8 mouse cellular contexts compared by ENCODE assay signal in the genomic region with DNA sequence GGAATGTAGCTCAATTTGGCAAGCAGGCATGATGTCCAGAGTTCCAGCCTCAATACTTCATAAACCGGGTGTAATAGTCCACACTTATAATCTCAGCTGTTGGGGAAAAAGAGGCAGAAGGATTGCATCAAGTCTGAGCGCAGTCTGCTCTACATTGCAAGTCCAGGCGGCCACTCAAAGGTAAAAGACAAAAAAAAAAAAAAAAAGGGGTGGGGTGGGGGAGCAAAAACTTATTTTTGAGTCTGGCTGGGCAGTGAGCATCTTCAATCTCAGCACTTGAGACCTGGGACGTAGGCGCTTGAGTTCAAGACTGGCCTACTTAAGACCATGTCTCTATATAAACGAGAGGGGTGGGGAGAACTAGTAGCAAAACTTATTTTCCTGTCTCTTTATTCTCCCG. TPM values are rescaled to one million over a fixed set of nuclear protein-coding genes. Genes with fewer than 3 reads are reported as not detected.
DNase-seq lines count a peak whose midpoint lies in the region; ATAC-seq and TF ChIP-seq lines count a peak whose summit lies in the region.

No protein-coding gene starts in this region.

- peak overlapping the region; percentile 94 for H3K9ac ChIP-seq in kidney, postnatal 0 days (ENCODE audit: low read depth, low read length)
- peak overlapping the region; percentile 97 for H3K9ac ChIP-seq in embryonic facial prominence, embryonic 11.5 days (replicated peaks; ENCODE audit: low read length)
- peak overlapping the region; percentile 87 for H3K9ac ChIP-seq in hindbrain, postnatal 0 days (replicated peaks; ENCODE audit: low read length)
- H3K9ac ChIP-seq in midbrain, embryonic 15.5 days: peak overlapping the region; percentile 87

- no peaks in the 10 kb centered on the region for H3K9me3 ChIP-seq in kidney, postnatal 0 days (replicated peaks; ENCODE audit: low read length)
- no peaks in the 10 kb centered on the region for H3K9me3 ChIP-seq in embryonic facial prominence, embryonic 11.5 days (replicated peaks; ENCODE audit: control insufficient read depth, low read length)
- H3K9me3 ChIP-seq in hindbrain, postnatal 0 days (ENCODE audit: low read length): no peaks in the 10 kb centered on the region
- H3K9me3 ChIP-seq in midbrain, embryonic 15.5 days: no peaks in the 10 kb centered on the region

- WGBS in kidney, postnatal 0 days: 19% methylated on average over 7 of the region's 7 CpGs
- 23% methylated on average over 7 of the region's 7 CpGs for WGBS in embryonic facial prominence, embryonic 11.5 days
- WGBS in hindbrain, postnatal 0 days: 20% methylated on average over 7 of the region's 7 CpGs
- WGBS in midbrain, embryonic 15.5 days: 23% methylated on average over 7 of the region's 7 CpGs

- H3K27ac ChIP-seq in kidney, postnatal 0 days: peak overlapping the region; percentile 91
- no peak overlapping the region for H3K27ac ChIP-seq in embryonic facial prominence, embryonic 11.5 days (replicated peaks; ENCODE audit: low read depth, low read length)
- peak overlapping the region; percentile 84; the same call in 1 of the 2 replicates for H3K27ac ChIP-seq in hindbrain, postnatal 0 days
- peak overlapping the region; percentile 87; the same call in 1 of the 2 replicates for H3K27ac ChIP-seq in midbrain, embryonic 15.5 days

- peak overlapping the region; percentile 96 for H3K4me3 ChIP-seq in kidney, postnatal 0 days (replicated peaks; ENCODE audit: low read depth, low read length)
- peak overlapping the region; percentile 92 for H3K4me3 ChIP-seq in embryonic facial prominence, embryonic 11.5 days (ENCODE audit: low read depth, low read length)
- H3K4me3 ChIP-seq in hindbrain, postnatal 0 days (ENCODE audit: low read length): peak overlapping the region; percentile 95
- H3K4me3 ChIP-seq in midbrain, embryonic 15.5 days: peak overlapping the region; percentile 66

- no peak for TF ChIP-seq CTCF in kidney, postnatal 0 days (IDR thresholded peaks at IDR 0.05; ENCODE audit: low read depth)
- TF ChIP-seq CTCF in hindbrain, postnatal 0 days (IDR thresholded peaks at IDR 0.05; ENCODE audit: low read depth): no peak

- H3K4me1 ChIP-seq in kidney, postnatal 0 days (replicated peaks; ENCODE audit: insufficient read depth, low read length): peaks cover 6% of the 10 kb centered on the region
- no peaks in the 10 kb centered on the region; the same call in 1 of the 2 replicates for H3K4me1 ChIP-seq in embryonic facial prominence, embryonic 11.5 days (ENCODE audit: control insufficient read depth, insufficient read depth, low read length)
- peaks cover 19% of the 10 kb centered on the region for H3K4me1 ChIP-seq in hindbrain, postnatal 0 days (ENCODE audit: insufficient read depth, low read length)
- peaks cover 25% of the 10 kb centered on the region for H3K4me1 ChIP-seq in midbrain, embryonic 15.5 days

- DNase-seq in kidney, postnatal 0 days (ENCODE audit: low spot score): no peak
- DNase-seq in kidney, postnatal 36 days: no peak
- no peak for DNase-seq in embryonic facial prominence, embryonic 11.5 days (ENCODE audit: low spot score)
- DNase-seq in hindbrain, postnatal 0 days (ENCODE audit: low spot score): peak; percentile 1
- no peak for DNase-seq in cerebellum, adult 9-11 months
- no peak for DNase-seq in left cerebral cortex, adult 9 months (ENCODE audit: low spot score in 2 of 2)
- no peak for DNase-seq in thymus, adult 18-20 months

- peaks cover 11% of the 10 kb centered on the region for H3K36me3 ChIP-seq in kidney, postnatal 0 days (ENCODE audit: insufficient read depth, low read length)
- no peaks in the 10 kb centered on the region for H3K36me3 ChIP-seq in embryonic facial prominence, embryonic 11.5 days (replicated peaks; ENCODE audit: control insufficient read depth, insufficient read depth, low read depth, low read length)
- H3K36me3 ChIP-seq in hindbrain, postnatal 0 days (ENCODE audit: insufficient read depth, low read length): peaks cover 6% of the 10 kb centered on the region; the same call in 1 of the 2 replicates
- H3K36me3 ChIP-seq in midbrain, embryonic 15.5 days (replicated peaks): peaks cover 12% of the 10 kb centered on the region; the same call in 1 of the 2 replicates

- no peaks in the 10 kb centered on the region for H3K27me3 ChIP-seq in kidney, postnatal 0 days (ENCODE audit: insufficient read depth, low read length)
- no peaks in the 10 kb centered on the region for H3K27me3 ChIP-seq in embryonic facial prominence, embryonic 11.5 days (ENCODE audit: control insufficient read depth, insufficient read depth, low read length)
- no peaks in the 10 kb centered on the region for H3K27me3 ChIP-seq in hindbrain, postnatal 0 days (ENCODE audit: insufficient read depth, low read length)
- no peaks in the 10 kb centered on the region for H3K27me3 ChIP-seq in midbrain, embryonic 15.5 days (replicated peaks)

- no peak for ATAC-seq in kidney, postnatal 0 days (replicated peaks; ENCODE audit: low FRiP score, low read depth)
- no peak for ATAC-seq in embryonic facial prominence, embryonic 11.5 days (replicated peaks; ENCODE audit: insufficient number of reproducible peaks, low FRiP score, low TSS enrichment, low read depth)
- ATAC-seq in hindbrain, postnatal 0 days: no peak
- peak; percentile 10; the same call in 1 of the 2 replicates for ATAC-seq in midbrain, embryonic 15.5 days (replicated peaks)

- H3K4me2 ChIP-seq in kidney, postnatal 0 days (ENCODE audit: low read length): peak overlapping the region; percentile 76
- H3K4me2 ChIP-seq in embryonic facial prominence, embryonic 11.5 days (ENCODE audit: low read depth, low read length): peak overlapping the region; percentile 58
- peak overlapping the region; percentile 88 for H3K4me2 ChIP-seq in hindbrain, postnatal 0 days (ENCODE audit: low read depth, low read length)
- peak overlapping the region; percentile 60 for H3K4me2 ChIP-seq in midbrain, embryonic 15.5 days

RNA-seq across cellular contexts. Expression of a gene that starts 0.9 kb away (rescaled TPM):
- polyA plus RNA-seq in kidney, postnatal 0 days (2015; fragmentation: Nextera tagmentation; extraction: Ambion mirVana): 87.8 and 91.8 TPM in 2 replicates
- polyA plus RNA-seq in embryonic facial prominence, embryonic 11.5 days (2014; fragmentation: Nextera tagmentation; extraction: Ambion mirVana): 133 and 163 TPM in 2 replicates
- total RNA-seq in hindbrain, postnatal 0 days (2014; rRNA removed): 32.9 and 44.4 TPM in 2 replicates
- polyA plus RNA-seq in hindbrain, postnatal 0 days (2015; fragmentation: Nextera tagmentation; extraction: Ambion mirVana): 105 and 109 TPM in 2 replicates
- polyA plus RNA-seq in midbrain, embryonic 15.5 days (2015; fragmentation: Nextera tagmentation; extraction: Ambion mirVana): 99.2 and 101 TPM in 2 replicates

RNA-seq across cellular contexts. Expression of a gene that starts 0.9 kb away (rescaled TPM):
- 5.2 and 5.8 TPM in 2 replicates for polyA plus RNA-seq in kidney, postnatal 0 days (2015; fragmentation: Nextera tagmentation; extraction: Ambion mirVana)
- polyA plus RNA-seq in embryonic facial prominence, embryonic 11.5 days (2014; fragmentation: Nextera tagmentation; extraction: Ambion mirVana): 0.64 and 1.5 TPM in 2 replicates
- 2.0 and 2.3 TPM in 2 replicates for total RNA-seq in hindbrain, postnatal 0 days (2014; rRNA removed)
- 3.1 and 3.5 TPM in 2 replicates for polyA plus RNA-seq in hindbrain, postnatal 0 days (2015; fragmentation: Nextera tagmentation; extraction: Ambion mirVana)
- 3.2 and 4.2 TPM in 2 replicates for polyA plus RNA-seq in midbrain, embryonic 15.5 days (2015; fragmentation: Nextera tagmentation; extraction: Ambion mirVana)

RNA-seq across cellular contexts. Expression of a gene that starts 23.8 kb away (rescaled TPM):
- polyA plus RNA-seq in kidney, postnatal 0 days (2015; fragmentation: Nextera tagmentation; extraction: Ambion mirVana): 0.52 and 0.54 TPM in 2 replicates
- 0.35 and 0.39 TPM in 2 replicates for polyA plus RNA-seq in embryonic facial prominence, embryonic 11.5 days (2014; fragmentation: Nextera tagmentation; extraction: Ambion mirVana)
- 0.32 and 0.84 TPM in 2 replicates for total RNA-seq in hindbrain, postnatal 0 days (2014; rRNA removed)
- polyA plus RNA-seq in hindbrain, postnatal 0 days (2015; fragmentation: Nextera tagmentation; extraction: Ambion mirVana): 0.60 and 0.83 TPM in 2 replicates
- 0.67 and 0.74 TPM in 2 replicates for polyA plus RNA-seq in midbrain, embryonic 15.5 days (2015; fragmentation: Nextera tagmentation; extraction: Ambion mirVana)

RNA-seq across cellular contexts. Expression of a gene that starts 57.7 kb away (rescaled TPM):
- 12.6 and 14.5 TPM in 2 replicates for polyA plus RNA-seq in kidney, postnatal 0 days (2015; fragmentation: Nextera tagmentation; extraction: Ambion mirVana)
- 14.1 and 15.6 TPM in 2 replicates for polyA plus RNA-seq in embryonic facial prominence, embryonic 11.5 days (2014; fragmentation: Nextera tagmentation; extraction: Ambion mirVana)
- 12.1 and 12.3 TPM in 2 replicates for total RNA-seq in hindbrain, postnatal 0 days (2014; rRNA removed)
- polyA plus RNA-seq in hindbrain, postnatal 0 days (2015; fragmentation: Nextera tagmentation; extraction: Ambion mirVana): 14.2 and 15.3 TPM in 2 replicates
- 20.0 and 20.9 TPM in 2 replicates for polyA plus RNA-seq in midbrain, embryonic 15.5 days (2015; fragmentation: Nextera tagmentation; extraction: Ambion mirVana)
